Mouse (Mus musculus) liver, adult 2 months (tissue): ENCODE data around the gene Ddt. TPM values are rescaled to one million over a fixed set of nuclear protein-coding genes. Genes with fewer than 3 reads are reported as not detected.
"Not testable (repeated sequence)": the region's sequence is repeated elsewhere in the genome, so short reads cannot be mapped to it uniquely, and the experiment has no call there.

Experiments
- DNase-seq: peaks from one replicate; pipeline ENCODE4 v3.0.0-alpha.2; 2011; ENCODE audit warnings: low read depth, low spot score; ENCODE audit errors: extremely low read depth
- H3K27ac ChIP-seq: fragments of 200-500 bp; replicated peaks from 2 replicates; pipeline ENCODE4 v1.5.1; 2012; ENCODE audit warnings: low read depth, mild to moderate bottlenecking, control low read depth, inconsistent platforms, low read length; ENCODE audit not compliant: insufficient read depth
- H3K27me3 ChIP-seq: fragments of 200-500 bp; 2 replicates; pipeline ENCODE4 v1.6.1; 2012; ENCODE audit warnings: mild to moderate bottlenecking, moderate library complexity, low read length, inconsistent platforms; ENCODE audit not compliant: control insufficient read depth, insufficient read depth
- H3K36me3 ChIP-seq: fragments of 200-500 bp; 2 replicates; pipeline ENCODE4 v1.6.1; 2012; ENCODE audit warnings: low read length, inconsistent platforms; ENCODE audit not compliant: control insufficient read depth, insufficient read depth
- H3K4me1 ChIP-seq: fragments of 200-500 bp; 2 replicates; pipeline ENCODE4 v1.6.1; 2011; ENCODE audit warnings: low read length; ENCODE audit not compliant: control insufficient read depth, insufficient read depth
- H3K4me3 ChIP-seq: fragments of 200-500 bp; 2 replicates; pipeline ENCODE4 v1.5.1; 2011; ENCODE audit warnings: low read depth, mild to moderate bottlenecking, control low read depth, low read length, moderate library complexity; ENCODE audit not compliant: insufficient read depth
- H3K79me2 ChIP-seq: fragments of 200-500 bp; 2 replicates; pipeline ENCODE4 v1.6.1; 2012; ENCODE audit warnings: inconsistent platforms, mild to moderate bottlenecking, low read length, moderate library complexity; ENCODE audit not compliant: control insufficient read depth, insufficient read depth
- H3K9ac ChIP-seq: fragments of 200-500 bp; 2 replicates; pipeline ENCODE4 v1.6.1; 2012; ENCODE audit warnings: low read depth, mild to moderate bottlenecking, control low read depth, inconsistent platforms, low read length
- CTCF ChIP-seq: fragments of 200-500 bp; IDR thresholded peaks from 2 replicates; pipeline ENCODE4 v1.5.1; 2011; ENCODE audit warnings: low read depth, low read length, control low read depth
- POLR2A ChIP-seq: fragments of 200-500 bp; IDR thresholded peaks from 2 replicates; pipeline ENCODE4 v1.6.1; 2011; ENCODE audit warnings: low read length, control low read depth; ENCODE audit not compliant: insufficient read depth; ENCODE audit errors: extremely low read depth
- WGBS: fragments of 180-500 bp; shearing (Covaris S2); methylation state at CpG from one replicate; pipeline ENCODE4 v1.1.7; 2018; 5-methylcytosine and 5-hydroxymethylcytosine counted together
- polyA plus RNA-seq: library from polyadenylated mRNA; depleted of rRNA; stranded (reverse); fragments of >200 nt; gene quantifications from 2 replicates; pipeline ENCODE4 v1.2.3, GENCODE M21; 2012
- total RNA-seq: library from RNA; depleted of rRNA; stranded (reverse); fragments of >200 nt; gene quantifications from 2 replicates; pipeline ENCODE4 v1.2.3, GENCODE M21; 2014

The Ddt gene
- total and polyA plus RNA-seq, 2 experiments: 347 to 914 TPM

GRCm38 (mm10) chr10:75777885-75778284 lies 4.7 kb upstream of the Ddt start:
- no peaks in the 10 kb centered on the region for H3K27me3 ChIP-seq
- 93% methylated on average over 2 of the region's 2 CpGs for WGBS

GRCm38 (mm10) chr10:75776562-75776961 lies 3.3 kb upstream of the Ddt start:
- H3K27ac ChIP-seq: no peak overlapping the region
- no peak overlapping the region for H3K9ac ChIP-seq
- H3K4me3 ChIP-seq: no peak overlapping the region
- no peak for DNase-seq
- no peaks in the 10 kb centered on the region for H3K36me3 ChIP-seq
- H3K4me1 ChIP-seq: peaks cover 13% of the 10 kb centered on the region
- H3K27me3 ChIP-seq: no peaks in the 10 kb centered on the region
- TF ChIP-seq POLR2A (no peak), CTCF (no peak)
- WGBS: 94% methylated on average over 6 of the region's 6 CpGs
- H3K79me2 ChIP-seq: no peaks in the 10 kb centered on the region

More at GRCm38 (mm10) chr10:75777885-75778284, 4.7 kb upstream of the Ddt start:
- Histone ChIP-seq H3K36me3 (no peaks in the 10 kb centered on the region), H3K9ac (no peak overlapping the region), H3K79me2 (no peaks in the 10 kb centered on the region), H3K4me3 (no peak overlapping the region), H3K27ac (no peak overlapping the region), H3K4me1 (peaks cover 16% of the 10 kb centered on the region)
- TF ChIP-seq POLR2A (no peak), CTCF (no peak)
- DNase-seq: no peak

- Histone ChIP-seq H3K4me1 (peaks cover 4% of the 10 kb centered on the region; the same call in 1 of the 2 replicates), H3K9ac (no peak overlapping the region), H3K36me3 (peaks cover 5% of the 10 kb centered on the region), H3K79me2 (no peaks in the 10 kb centered on the region), H3K4me3 (no peak overlapping the region), H3K27me3 (no peaks in the 10 kb centered on the region), H3K27ac (no peak overlapping the region)
- no peak for DNase-seq
- 92% methylated on average over 9 of the region's 9 CpGs for WGBS
- TF ChIP-seq CTCF (no peak), POLR2A (no peak)
Measured at GRCm38 (mm10) chr10:75774587-75774986, 1.4 kb upstream of the Ddt start.

- Histone ChIP-seq H3K27me3 (no peaks in the 10 kb centered on the region), H3K4me1 (no peaks in the 10 kb centered on the region), H3K36me3 (peaks cover 5% of the 10 kb centered on the region), H3K27ac (no peak overlapping the region), H3K9ac (no peak overlapping the region), H3K79me2 (no peaks in the 10 kb centered on the region), H3K4me3 (no peak overlapping the region)
- TF ChIP-seq CTCF (no peak), POLR2A (no peak)
- no peak for DNase-seq
- 90% methylated on average over 5 of the region's 5 CpGs for WGBS
Measured at GRCm38 (mm10) chr10:75774102-75774501, 888 bp upstream of the Ddt start.

- not testable (repeated sequence) for DNase-seq, H3K79me2 ChIP-seq, H3K9ac ChIP-seq, H3K27ac ChIP-seq, H3K4me1 ChIP-seq, H3K4me3 ChIP-seq, H3K27me3 ChIP-seq, H3K36me3 ChIP-seq
- 59% methylated on average over 5 of the region's 5 CpGs for WGBS
Measured at GRCm38 (mm10) chr10:75767756-75768155, 5.5 kb downstream of the Ddt start.

- Histone ChIP-seq H3K4me3 (no peak overlapping the region), H3K4me1 (peaks cover 5% of the 10 kb centered on the region; the same call in 1 of the 2 replicates), H3K27ac (no peak overlapping the region), H3K36me3 (peaks cover 5% of the 10 kb centered on the region), H3K79me2 (peaks cover 4% of the 10 kb centered on the region; the same call in 1 of the 2 replicates), H3K27me3 (no peaks in the 10 kb centered on the region), H3K9ac (no peak overlapping the region)
- TF ChIP-seq POLR2A: no peak
- no peak for TF ChIP-seq CTCF
- peak; percentile 85 for DNase-seq
- 58% methylated on average over 6 of the region's 6 CpGs for WGBS
Measured at GRCm38 (mm10) chr10:75766856-75767255, 6.4 kb downstream of the Ddt start.
